Mouse (Mus musculus) C2C12 (cell line): ENCODE measurements around the gene Arid1a. TPM values are rescaled to one million over a fixed set of nuclear protein-coding genes. Genes with fewer than 3 reads are reported as not detected.

Source experiments
- H3K27me3 ChIP-seq: one replicate; pipeline ENCODE4 v1.6.1; 2011; ENCODE audit not compliant: control insufficient read depth, insufficient read depth, insufficient read length
- H3K36me3 ChIP-seq: one replicate; pipeline ENCODE4 v1.6.1; 2011; ENCODE audit not compliant: control insufficient read depth, insufficient read depth
- H3K4me3 ChIP-seq: one replicate; pipeline ENCODE4 v1.5.1; 2011; ENCODE audit warnings: mild to moderate bottlenecking, control low read depth; ENCODE audit not compliant: poor library complexity, insufficient read depth, severe bottlenecking
- H3K79me2 ChIP-seq: one replicate; pipeline ENCODE4 v1.6.1; 2011; ENCODE audit not compliant: control insufficient read depth, insufficient read depth
- H3K79me3 ChIP-seq: one replicate; pipeline ENCODE4 v1.6.1; 2011; ENCODE audit warnings: low read depth, control low read depth
- H3ac ChIP-seq: one replicate; pipeline ENCODE3; 2011; ENCODE audit warnings: low read depth; ENCODE audit not compliant: control insufficient read depth, insufficient read length
- CEBPB ChIP-seq: IDR thresholded peaks from one replicate; pipeline ENCODE4 v1.6.1; 2011; ENCODE audit warnings: low read depth, mild to moderate bottlenecking, control low read depth, moderate library complexity
- CTCF ChIP-seq: IDR thresholded peaks from one replicate; pipeline ENCODE4 v1.5.1; 2011; ENCODE audit not compliant: control insufficient read depth, insufficient read depth, insufficient read length
- FOSL1 ChIP-seq: IDR thresholded peaks from one replicate; pipeline ENCODE4 v1.8.0; 2011; ENCODE audit warnings: mild to moderate bottlenecking, low read length; ENCODE audit not compliant: poor library complexity, insufficient read depth, severe bottlenecking
- MAX ChIP-seq: IDR thresholded peaks from one replicate; pipeline ENCODE4 v1.6.1; 2011; ENCODE audit warnings: mild to moderate bottlenecking, control low read depth
- MYOD1 ChIP-seq: IDR thresholded peaks from one replicate; pipeline ENCODE4 v1.6.1; 2011; ENCODE audit warnings: low read depth; ENCODE audit not compliant: control insufficient read depth, insufficient read length
- MYOG ChIP-seq: IDR thresholded peaks from one replicate; pipeline ENCODE4 v1.6.1; 2011; ENCODE audit not compliant: control insufficient read depth, insufficient read length; ENCODE audit errors: extremely low read depth
- USF1 ChIP-seq: IDR thresholded peaks from one replicate; pipeline ENCODE4 v1.6.1; 2011; ENCODE audit warnings: low read depth, mild to moderate bottlenecking, control low read depth, moderate library complexity
- polyA plus RNA-seq: library from polyadenylated mRNA; unstranded; fragments of >200 nt; fragmentation: generic; extraction: Trizol; gene quantifications from one replicate; pipeline ENCODE4 v1.2.1, GENCODE M21; 2012; ENCODE audit warnings: missing spikeins

Gene Arid1a
- polyA plus RNA-seq, 1 experiment, result 24.7 TPM

DNA sequence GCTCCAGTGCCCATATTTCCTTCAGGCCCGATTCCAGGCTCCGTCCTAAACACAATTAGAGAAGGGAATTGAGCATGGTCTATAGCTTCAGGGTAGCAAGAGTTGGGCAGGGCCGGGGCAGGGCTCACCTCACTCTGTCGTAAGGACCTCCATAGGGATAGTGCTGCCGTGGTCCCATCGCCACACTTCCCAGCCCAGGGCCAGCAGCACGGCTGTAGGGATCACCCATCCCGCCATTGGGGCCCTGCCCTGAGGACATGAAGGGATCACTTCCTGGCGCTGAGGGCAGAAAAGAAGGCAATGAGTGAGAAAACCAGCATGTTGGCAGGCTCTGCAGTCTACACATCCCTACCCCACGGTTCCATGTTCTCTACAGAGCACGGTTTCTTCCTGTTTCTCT is 70.1 kb downstream of the Arid1a start:
- Histone ChIP-seq H3K79me3 (peaks cover 2% of the 10 kb centered on the region), H3K4me3 (no peak overlapping the region), H3K36me3 (peaks cover 92% of the 10 kb centered on the region), H3K79me2 (peaks cover 6% of the 10 kb centered on the region), H3K27me3 (no peaks in the 10 kb centered on the region), H3ac (no peak overlapping the region)
- TF ChIP-seq MYOG (no peak), CEBPB (no peak), CTCF (no peak), USF1 (no peak)

- Histone ChIP-seq H3K79me2 (no peaks in the 10 kb centered on the region), H3K36me3 (peaks cover 65% of the 10 kb centered on the region)
These were observed 76.3 kb downstream of the Arid1a start for GRCm38 (mm10) chr4:133680206-133680786.

GRCm38 (mm10) chr4:133679629-133680028 is 76.9 kb downstream of the Arid1a start:
- no peak overlapping the region for H3ac ChIP-seq
- TF ChIP-seq FOSL1, result no peak
- no peak for TF ChIP-seq MYOD1
- no peak for TF ChIP-seq CTCF
- no peak for TF ChIP-seq CEBPB
- TF ChIP-seq USF1, result no peak
- TF ChIP-seq MYOG, result no peak
- TF ChIP-seq MAX, result no peak
- H3K36me3 ChIP-seq, result peaks cover 58% of the 10 kb centered on the region
- H3K79me2 ChIP-seq, result no peaks in the 10 kb centered on the region
- H3K79me3 ChIP-seq, result no peaks in the 10 kb centered on the region
- H3K4me3 ChIP-seq, result no peak overlapping the region
- no peaks in the 10 kb centered on the region for H3K27me3 ChIP-seq

More at GRCm38 (mm10) chr4:133680206-133680786, 76.3 kb downstream of the Arid1a start:
- TF ChIP-seq CEBPB (no peak), MYOD1 (no peak), USF1 (no peak), MAX (no peak), CTCF (no peak), FOSL1 (no peak), MYOG (no peak)
- Histone ChIP-seq H3K79me3 (no peaks in the 10 kb centered on the region), H3ac (no peak overlapping the region), H3K27me3 (no peaks in the 10 kb centered on the region), H3K4me3 (no peak overlapping the region)

DNA sequence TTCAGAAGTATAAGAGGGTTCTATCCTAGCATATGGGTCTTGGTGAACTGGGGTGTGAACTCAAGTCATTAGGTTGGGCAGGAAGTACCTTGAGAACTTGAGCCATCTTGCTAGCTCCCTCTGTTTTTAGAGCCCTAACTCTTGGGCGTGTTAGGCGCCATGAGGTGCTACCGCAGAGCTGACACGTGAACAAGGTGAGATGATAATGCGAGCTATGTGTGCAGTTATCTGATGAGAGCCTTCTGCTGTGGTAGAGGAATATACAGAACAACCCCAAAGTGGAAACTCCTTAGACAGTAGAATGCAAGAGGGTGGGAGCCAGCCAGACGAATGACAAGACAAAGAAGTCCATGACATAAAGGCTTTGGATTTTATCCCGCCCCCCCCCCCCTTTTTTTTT is 79.3 kb downstream of the Arid1a start:
- H3K79me2 ChIP-seq, result no peaks in the 10 kb centered on the region
- H3K4me3 ChIP-seq, result no peak overlapping the region
- no peaks in the 10 kb centered on the region for H3K79me3 ChIP-seq
- H3K36me3 ChIP-seq, result peaks cover 39% of the 10 kb centered on the region
- no peak for TF ChIP-seq MYOG
- TF ChIP-seq FOSL1, result no peak
- TF ChIP-seq CEBPB, result no peak
- no peaks in the 10 kb centered on the region for H3K27me3 ChIP-seq
- no peak overlapping the region for H3ac ChIP-seq

DNA sequence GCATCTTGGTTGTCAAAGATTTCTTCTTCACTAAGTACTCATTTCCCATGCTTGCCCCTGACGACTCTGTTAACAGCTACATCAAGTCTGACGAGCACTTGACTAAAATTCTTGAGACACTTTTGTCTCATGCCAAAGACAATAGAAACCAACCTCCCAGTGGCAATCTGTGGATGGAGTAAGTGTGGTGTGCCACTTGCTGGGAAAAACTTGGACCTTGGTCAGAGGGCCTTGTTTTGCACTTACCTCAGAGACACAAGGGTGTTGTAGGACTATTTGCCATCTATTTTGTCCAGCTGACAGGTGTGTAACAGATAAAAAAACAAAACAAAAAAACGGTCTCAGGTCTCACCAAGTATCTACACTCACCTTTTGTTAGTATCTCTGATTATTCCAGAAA is 80.4 kb downstream of the Arid1a start:
- Histone ChIP-seq H3K27me3 (no peaks in the 10 kb centered on the region), H3ac (no peak overlapping the region), H3K79me2 (no peaks in the 10 kb centered on the region), H3K4me3 (no peak overlapping the region), H3K36me3 (peaks cover 29% of the 10 kb centered on the region), H3K79me3 (no peaks in the 10 kb centered on the region)
- TF ChIP-seq MYOG (no peak), USF1 (no peak), MYOD1 (no peak), CEBPB (no peak), MAX (no peak), FOSL1 (no peak)

DNA sequence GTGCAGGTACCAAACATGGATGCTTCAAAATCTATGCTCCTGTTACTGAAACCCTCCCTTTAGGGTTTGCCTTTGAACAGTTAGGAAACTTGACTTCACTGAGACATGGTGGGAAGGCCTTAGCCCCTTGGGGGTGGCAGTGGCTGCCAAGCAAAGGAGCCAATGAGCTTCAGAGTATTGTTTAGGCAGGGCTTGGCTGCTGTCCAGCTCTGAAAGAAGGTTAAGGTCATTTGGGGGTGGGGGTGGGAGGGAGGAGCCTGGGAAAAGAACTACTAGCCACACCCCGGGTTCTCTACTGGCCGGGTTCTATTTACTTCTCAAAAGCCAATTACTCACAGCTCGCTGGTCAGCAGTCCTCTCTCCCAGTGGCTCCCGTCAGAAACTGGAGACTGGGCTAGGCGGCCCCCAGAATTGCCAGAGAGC is 81.0 kb downstream of the Arid1a start:
- Histone ChIP-seq H3K79me3 (no peaks in the 10 kb centered on the region), H3K36me3 (peaks cover 23% of the 10 kb centered on the region), H3K27me3 (no peaks in the 10 kb centered on the region), H3K4me3 (no peak overlapping the region), H3ac (no peak overlapping the region), H3K79me2 (no peaks in the 10 kb centered on the region)
- no peak for TF ChIP-seq FOSL1
- TF ChIP-seq MYOD1, result no peak
- no peak for TF ChIP-seq USF1
- TF ChIP-seq CTCF, result no peak
- TF ChIP-seq CEBPB, result no peak
- no peak for TF ChIP-seq MAX
- TF ChIP-seq MYOG, result no peak
